Mouse (Mus musculus): ENCODE data around the gene Ago1. TPM values are rescaled to one million over a fixed set of nuclear protein-coding genes. Genes with fewer than 3 reads are reported as not detected.

Gene Ago1
- polyA plus RNA-seq, 1 experiment from 2014 or later = 16.1 TPM

- Histone ChIP-seq H3K4me3 (replicated peaks; ENCODE audit: low read length) (no peak overlapping the region), H3K9ac (replicated peaks; ENCODE audit: low read depth, low read length) (no peak overlapping the region), H3K27me3 (replicated peaks; ENCODE audit: control insufficient read depth, insufficient read depth, low read length) (no peaks in the 10 kb centered on the region), H3K9me3 (ENCODE audit: control insufficient read depth, low read length) (no peaks in the 10 kb centered on the region), H3K4me2 (ENCODE audit: low read length) (no peak overlapping the region), H3K36me3 (ENCODE audit: control insufficient read depth, insufficient read depth) (peaks cover 24% of the 10 kb centered on the region), H3K27ac (ENCODE audit: low read length) (no peak overlapping the region), H3K4me1 (replicated peaks; ENCODE audit: control insufficient read depth, insufficient read depth, low read length) (peaks cover 2% of the 10 kb centered on the region)
- WGBS = 95% methylated on average over 2 of the region's 2 CpGs
- ATAC-seq = no peak
These were observed 34.3 kb downstream of the Ago1 start for GRCm38 (mm10) chr4:126434094-126434493.

- no peak overlapping the region for H3K4me3 ChIP-seq (replicated peaks; ENCODE audit: low read length)
- ATAC-seq = no peak
- peaks cover 9% of the 10 kb centered on the region for H3K4me1 ChIP-seq (replicated peaks; ENCODE audit: control insufficient read depth, insufficient read depth, low read length)
- H3K27me3 ChIP-seq (replicated peaks; ENCODE audit: control insufficient read depth, insufficient read depth, low read length) = no peaks in the 10 kb centered on the region
- H3K9me3 ChIP-seq (ENCODE audit: control insufficient read depth, low read length) = no peaks in the 10 kb centered on the region
- no peak overlapping the region for H3K9ac ChIP-seq (replicated peaks; ENCODE audit: low read depth, low read length)
- 91% methylated on average over 4 of the region's 4 CpGs for WGBS
- no peak overlapping the region for H3K27ac ChIP-seq (ENCODE audit: low read length)
- no peak overlapping the region for H3K4me2 ChIP-seq (ENCODE audit: low read length)
- peaks cover 16% of the 10 kb centered on the region for H3K36me3 ChIP-seq (ENCODE audit: control insufficient read depth, insufficient read depth)
These were observed 35.2 kb downstream of the Ago1 start for GRCm38 (mm10) chr4:126433175-126433574.

GRCm38 (mm10) chr4:126431746-126432145 lies 36.6 kb downstream of the Ago1 start:
- Histone ChIP-seq H3K36me3 (ENCODE audit: control insufficient read depth, insufficient read depth) (peaks cover 11% of the 10 kb centered on the region; the same call in 1 of the 2 replicates), H3K27me3 (replicated peaks; ENCODE audit: control insufficient read depth, insufficient read depth, low read length) (no peaks in the 10 kb centered on the region), H3K9ac (replicated peaks; ENCODE audit: low read depth, low read length) (no peak overlapping the region), H3K4me1 (replicated peaks; ENCODE audit: control insufficient read depth, insufficient read depth, low read length) (peaks cover 12% of the 10 kb centered on the region), H3K27ac (ENCODE audit: low read length) (no peak overlapping the region), H3K9me3 (ENCODE audit: control insufficient read depth, low read length) (no peaks in the 10 kb centered on the region), H3K4me3 (replicated peaks; ENCODE audit: low read length) (no peak overlapping the region), H3K4me2 (ENCODE audit: low read length) (no peak overlapping the region)
- no peak for ATAC-seq
- WGBS = 80% methylated on average over 4 of the region's 4 CpGs

GRCm38 (mm10) chr4:126429347-126430079 lies 38.9 kb downstream of the Ago1 start, which contains the start of gene Ago3:
Ago3 (minus strand) TSS chr4:126429556.
- Histone ChIP-seq H3K36me3 (ENCODE audit: control insufficient read depth, insufficient read depth) (no peaks in the 10 kb centered on the region), H3K27me3 (replicated peaks; ENCODE audit: control insufficient read depth, insufficient read depth, low read length) (no peaks in the 10 kb centered on the region), H3K9me3 (ENCODE audit: control insufficient read depth, low read length) (no peaks in the 10 kb centered on the region), H3K9ac (replicated peaks; ENCODE audit: low read depth, low read length) (peak within 1 kb of the TSS; percentile 82), H3K27ac (ENCODE audit: low read length) (peak within 1 kb of the TSS; percentile 80), H3K4me2 (ENCODE audit: low read length) (peak within 1 kb of the TSS; percentile 78), H3K4me3 (replicated peaks; ENCODE audit: low read length) (peak within 1 kb of the TSS; percentile 89), H3K4me1 (replicated peaks; ENCODE audit: control insufficient read depth, insufficient read depth, low read length) (peaks cover 12% of the 10 kb centered on the region)
- ATAC-seq = peak; percentile 97
- under 1% methylated on average over 60 of the region's 65 CpGs for WGBS

GRCm38 (mm10) chr4:126428682-126429346 lies 39.6 kb downstream of the Ago1 start:
- peak overlapping the region; percentile 82 for H3K9ac ChIP-seq (replicated peaks; ENCODE audit: low read depth, low read length)
- no peak for ATAC-seq
- no peaks in the 10 kb centered on the region for H3K9me3 ChIP-seq (ENCODE audit: control insufficient read depth, low read length)
- peaks cover 12% of the 10 kb centered on the region for H3K4me1 ChIP-seq (replicated peaks; ENCODE audit: control insufficient read depth, insufficient read depth, low read length)
- peak overlapping the region; percentile 78 for H3K4me2 ChIP-seq (ENCODE audit: low read length)
- H3K36me3 ChIP-seq (ENCODE audit: control insufficient read depth, insufficient read depth) = no peaks in the 10 kb centered on the region
- H3K27me3 ChIP-seq (replicated peaks; ENCODE audit: control insufficient read depth, insufficient read depth, low read length) = no peaks in the 10 kb centered on the region
- WGBS = 1% methylated on average over 24 of the region's 24 CpGs
- H3K27ac ChIP-seq (ENCODE audit: low read length) = peak overlapping the region; percentile 80
- peak overlapping the region; percentile 89 for H3K4me3 ChIP-seq (replicated peaks; ENCODE audit: low read length)

GRCm38 (mm10) chr4:126423866-126424265 lies 44.5 kb downstream of the Ago1 start:
- no peaks in the 10 kb centered on the region for H3K36me3 ChIP-seq (ENCODE audit: control insufficient read depth, insufficient read depth)
- H3K27ac ChIP-seq (ENCODE audit: low read length) = no peak overlapping the region
- no peaks in the 10 kb centered on the region for H3K27me3 ChIP-seq (replicated peaks; ENCODE audit: control insufficient read depth, insufficient read depth, low read length)
- no peak overlapping the region for H3K9ac ChIP-seq (replicated peaks; ENCODE audit: low read depth, low read length)
- 81% methylated on average over 2 of the region's 2 CpGs for WGBS
- H3K4me1 ChIP-seq (replicated peaks; ENCODE audit: control insufficient read depth, insufficient read depth, low read length) = peaks cover 9% of the 10 kb centered on the region
- no peaks in the 10 kb centered on the region for H3K9me3 ChIP-seq (ENCODE audit: control insufficient read depth, low read length)
- no peak overlapping the region for H3K4me2 ChIP-seq (ENCODE audit: low read length)
- no peak for ATAC-seq
- H3K4me3 ChIP-seq (replicated peaks; ENCODE audit: low read length) = no peak overlapping the region

- Histone ChIP-seq H3K27me3 (replicated peaks; ENCODE audit: control insufficient read depth, insufficient read depth, low read length) (no peaks in the 10 kb centered on the region), H3K36me3 (ENCODE audit: control insufficient read depth, insufficient read depth) (no peaks in the 10 kb centered on the region), H3K4me2 (ENCODE audit: low read length) (no peak overlapping the region), H3K4me3 (replicated peaks; ENCODE audit: low read length) (no peak overlapping the region), H3K27ac (ENCODE audit: low read length) (no peak overlapping the region), H3K9me3 (ENCODE audit: control insufficient read depth, low read length) (no peaks in the 10 kb centered on the region), H3K9ac (replicated peaks; ENCODE audit: low read depth, low read length) (no peak overlapping the region), H3K4me1 (replicated peaks; ENCODE audit: control insufficient read depth, insufficient read depth, low read length) (no peaks in the 10 kb centered on the region)
- no peak for ATAC-seq
These were observed 52.7 kb downstream of the Ago1 start for GRCm38 (mm10) chr4:126415707-126416106.

GRCm38 (mm10) chr4:126412526-126412925 lies 55.9 kb downstream of the Ago1 start:
- H3K9me3 ChIP-seq (ENCODE audit: control insufficient read depth, low read length) = no peaks in the 10 kb centered on the region
- no peak overlapping the region for H3K4me3 ChIP-seq (replicated peaks; ENCODE audit: low read length)
- no peaks in the 10 kb centered on the region for H3K27me3 ChIP-seq (replicated peaks; ENCODE audit: control insufficient read depth, insufficient read depth, low read length)
- H3K4me1 ChIP-seq (replicated peaks; ENCODE audit: control insufficient read depth, insufficient read depth, low read length) = no peaks in the 10 kb centered on the region
- H3K4me2 ChIP-seq (ENCODE audit: low read length) = no peak overlapping the region
- H3K27ac ChIP-seq (ENCODE audit: low read length) = no peak overlapping the region
- 95% methylated on average over 3 of the region's 3 CpGs for WGBS
- ATAC-seq = no peak
- no peaks in the 10 kb centered on the region for H3K36me3 ChIP-seq (ENCODE audit: control insufficient read depth, insufficient read depth)
- H3K9ac ChIP-seq (replicated peaks; ENCODE audit: low read depth, low read length) = no peak overlapping the region
